Mouse (Mus musculus): ENCODE data around the gene Pram1.

Pram1 gene

DNA sequence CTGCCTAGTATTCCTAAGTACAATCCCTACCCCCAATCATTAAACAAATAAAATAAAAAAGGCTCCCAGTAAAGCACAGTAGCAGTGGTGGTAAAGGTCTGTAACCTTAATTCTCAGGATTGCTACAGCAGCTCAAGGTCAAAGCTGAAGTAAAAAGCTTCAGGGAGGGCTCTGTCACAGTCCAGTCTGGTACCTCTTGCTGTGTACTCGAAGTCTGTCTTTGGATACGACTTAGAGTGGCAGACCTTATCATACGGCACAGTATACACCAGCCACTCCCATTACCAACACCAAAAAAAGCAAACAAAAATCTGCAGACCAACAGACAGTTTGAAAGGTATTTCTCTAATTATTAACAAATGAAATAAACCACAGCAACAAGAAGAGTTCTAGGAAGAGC, 29.0 kb downstream of the Pram1 start:
- in situ Hi-C loops (cut with MboI; ENCODE audit: unreplicated experiment in 2 of 2), result no loop called here

DNA sequence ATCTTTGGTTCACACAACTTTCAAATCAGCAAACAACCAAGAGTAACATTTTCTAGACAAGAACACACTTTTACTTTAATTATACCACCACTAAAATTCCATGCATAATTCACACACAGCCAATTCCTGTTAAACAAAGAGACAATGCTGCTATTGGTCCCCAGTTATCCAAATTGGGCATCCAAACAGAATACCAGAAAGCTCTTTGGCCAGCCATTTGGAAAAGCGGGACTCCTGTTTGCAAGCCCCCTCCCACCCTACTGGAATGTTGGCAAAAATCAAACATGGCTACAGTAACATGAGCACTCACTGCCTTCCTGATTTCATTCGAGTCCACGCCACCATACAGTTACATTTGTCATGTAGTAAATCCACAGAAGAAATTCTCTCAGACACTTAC, 31.8 kb downstream of the Pram1 start:
- in situ Hi-C loops (cut with MboI; ENCODE audit: unreplicated experiment in 2 of 2), result no loop called here

DNA sequence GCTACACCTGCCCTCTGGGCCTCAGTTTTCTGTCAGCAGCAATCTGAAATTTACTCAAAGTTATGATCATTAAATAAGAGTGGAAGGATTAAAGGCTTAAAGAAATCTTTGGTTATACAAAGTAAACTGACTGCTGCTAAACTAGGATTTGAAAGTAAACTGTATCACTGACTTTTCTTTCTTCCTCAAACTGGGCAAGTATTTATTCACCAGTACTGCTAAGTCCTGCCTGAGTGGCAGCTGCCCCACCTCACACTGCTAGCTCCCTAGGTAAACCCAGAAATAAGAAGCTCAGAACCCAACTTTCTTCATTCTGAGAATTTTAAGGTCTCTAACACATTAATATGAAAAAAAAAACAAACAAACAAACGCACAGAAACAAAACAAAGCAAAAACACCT, 36.0 kb downstream of the Pram1 start:
- in situ Hi-C loops (cut with MboI; ENCODE audit: unreplicated experiment in 2 of 2), result no loop called here

DNA sequence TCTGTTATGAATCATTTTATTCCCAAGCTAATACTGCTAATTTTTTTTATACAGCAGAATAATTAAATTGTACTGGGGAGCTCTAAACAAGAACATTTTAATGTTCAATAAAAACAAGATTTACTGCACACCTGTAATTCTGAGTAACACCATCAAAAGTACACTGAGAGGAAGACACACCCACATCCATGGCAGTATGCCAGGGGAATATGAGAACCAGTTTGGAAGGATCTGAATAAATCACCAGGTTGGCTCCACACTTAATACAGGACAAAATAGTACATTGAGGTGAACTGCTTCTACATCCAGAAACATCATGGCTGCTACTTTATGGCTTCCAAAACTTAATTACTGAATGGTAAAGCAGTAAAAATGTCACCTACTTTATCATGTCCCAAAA, 37.6 kb downstream of the Pram1 start:
- in situ Hi-C loops (cut with MboI; ENCODE audit: unreplicated experiment in 2 of 2), result no loop called here

DNA sequence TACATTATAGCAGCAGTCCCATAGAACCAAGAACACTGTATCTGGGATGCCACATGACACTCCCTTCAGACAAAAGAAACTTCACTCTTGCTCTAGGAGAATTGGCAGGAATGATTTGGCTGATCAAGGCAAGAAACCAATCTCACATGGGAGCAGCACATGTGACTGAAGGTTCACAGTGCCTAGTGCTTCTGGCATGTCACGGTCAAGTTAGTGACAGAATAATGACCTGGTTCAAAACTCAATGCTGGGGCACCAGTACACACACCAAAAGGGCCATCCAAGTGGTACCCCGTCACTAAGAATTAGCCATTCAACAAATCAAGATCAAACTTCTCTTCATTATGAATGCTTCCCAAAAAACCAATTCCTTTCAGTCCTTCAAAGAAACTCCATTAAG, 38.2 kb downstream of the Pram1 start:
- in situ Hi-C loops (cut with MboI; ENCODE audit: unreplicated experiment in 2 of 2), result no loop called here

DNA sequence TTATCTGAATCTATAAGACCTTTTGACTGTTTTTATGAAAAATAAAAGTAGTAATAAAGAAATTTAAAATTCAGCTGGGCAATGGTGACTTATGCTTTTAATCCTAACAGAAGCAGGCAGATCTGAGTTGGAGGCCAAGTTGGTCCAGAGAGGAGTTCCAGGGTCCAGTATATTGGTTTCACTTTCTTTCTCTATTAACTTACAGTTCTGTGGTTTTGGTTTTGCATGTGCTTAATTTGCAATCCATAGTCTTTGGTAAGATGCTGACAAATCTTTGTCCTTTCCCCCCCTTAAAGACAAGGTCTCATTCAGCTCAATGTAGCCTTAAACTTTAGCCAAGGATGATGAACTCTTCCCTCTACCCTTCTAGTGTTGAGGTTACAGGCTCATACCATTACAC, 40.9 kb downstream of the Pram1 start:
- in situ Hi-C loops (cut with MboI; ENCODE audit: unreplicated experiment in 2 of 2), result no loop called here

DNA sequence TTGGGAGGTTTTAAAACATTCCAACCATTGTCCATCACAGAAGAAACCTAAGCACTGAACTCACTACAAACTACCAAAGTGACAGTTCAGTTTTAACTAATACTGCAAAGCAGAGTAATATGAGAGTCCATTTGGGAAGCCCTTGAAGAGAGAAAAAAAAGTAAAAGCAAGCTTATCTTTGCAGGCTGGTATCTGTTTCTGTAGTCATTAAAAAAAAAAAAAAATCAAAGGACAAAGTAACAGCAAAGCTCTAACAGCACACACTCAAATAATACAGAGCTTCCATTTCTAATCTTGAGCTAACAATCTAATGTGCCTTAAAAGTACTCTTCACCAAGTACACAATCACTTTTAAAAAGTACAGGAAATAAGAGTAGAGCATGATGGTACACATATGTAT, 43.9 kb downstream of the Pram1 start:
- in situ Hi-C loops (cut with MboI; ENCODE audit: unreplicated experiment in 2 of 2), result no loop called here

DNA sequence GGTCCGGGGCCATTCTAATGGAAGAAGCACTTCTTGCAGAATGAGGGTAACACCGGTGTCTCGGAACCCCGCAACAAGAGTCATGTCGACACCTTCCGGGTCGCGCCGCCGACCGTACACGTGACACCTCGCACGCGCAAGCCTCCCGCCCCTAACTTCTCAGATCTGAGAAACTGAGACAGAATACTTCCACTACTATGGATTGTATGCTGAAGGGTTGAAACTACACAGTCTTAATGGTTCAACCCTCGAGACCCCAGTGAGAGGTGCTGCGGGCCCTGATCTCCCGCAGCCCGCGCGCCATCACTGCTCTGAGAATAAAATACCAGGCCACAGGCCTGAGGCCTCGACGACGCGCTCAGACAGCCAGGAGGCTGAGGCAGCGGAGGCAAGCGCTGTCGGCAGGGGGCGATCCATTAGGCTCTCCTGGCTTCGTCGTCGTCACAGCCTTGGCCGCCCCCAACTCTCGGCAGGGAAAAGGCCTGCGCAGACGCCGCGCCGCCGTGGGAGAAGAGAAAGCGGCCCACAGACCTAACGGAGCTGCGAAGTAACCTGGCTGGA, 46.9 kb downstream of the Pram1 start:
- in situ Hi-C loops (cut with MboI; ENCODE audit: unreplicated experiment in 2 of 2), result no loop called here

DNA sequence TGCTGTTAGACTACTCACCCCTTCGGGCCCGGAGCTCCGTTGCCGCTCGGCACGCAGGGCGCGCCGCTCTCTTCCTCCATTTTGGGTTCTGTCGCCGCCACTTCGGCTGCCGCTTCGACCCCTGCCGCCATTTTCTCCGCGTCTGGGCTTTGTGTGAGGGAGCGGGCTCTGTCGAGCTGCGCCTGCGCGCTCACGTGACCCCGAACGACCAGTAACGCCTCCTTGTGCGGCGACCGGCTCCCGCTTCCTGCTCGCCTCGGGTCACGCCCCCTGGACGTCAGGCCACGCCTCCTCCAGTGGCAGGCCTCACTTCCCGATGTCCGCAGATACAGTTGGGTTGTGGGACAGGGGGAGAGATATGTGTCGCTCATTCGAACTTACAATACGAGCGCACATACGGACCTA, 47.4 kb downstream of the Pram1 start:
- in situ Hi-C loops (cut with MboI; ENCODE audit: unreplicated experiment in 2 of 2), result no loop called here

DNA sequence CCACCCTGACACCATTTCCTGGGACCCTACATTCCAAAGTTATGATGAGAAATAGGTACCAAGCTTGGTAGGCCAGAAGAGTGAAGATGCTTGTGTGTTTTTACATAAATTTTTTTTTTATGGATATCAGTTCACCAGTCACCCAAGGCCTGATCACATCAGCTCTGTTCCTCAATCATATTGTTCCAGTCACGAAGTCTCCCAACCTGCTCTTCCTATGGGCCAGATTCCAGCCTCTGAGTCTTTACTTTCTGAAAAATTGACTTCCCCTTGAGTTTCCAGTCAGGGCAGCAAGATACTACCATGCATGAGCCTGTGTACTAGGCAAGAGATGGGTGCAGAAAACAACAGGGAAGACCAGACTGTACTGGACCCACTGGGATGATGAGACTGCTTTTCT, 48.9 kb downstream of the Pram1 start, which contains the start of gene Hnrnpm:
Hnrnpm (minus strand) TSS at position 101 of the 400 bp plus-strand sequence.
- in situ Hi-C loops (cut with MboI; ENCODE audit: unreplicated experiment in 2 of 2), result no loop called here
